Mouse (Mus musculus) frontal cortex, postnatal 36 days (tissue): ENCODE measurements around the gene Grm8.

Experiments
- DNase-seq, 2 experiments: peaks; one replicate each; pipeline ENCODE4 v3.0.0; 2022; ENCODE audit warnings: low spot score in 2 of 2

Gene Grm8

GRCm38 (mm10) chr6:28042339-28042738, 92.6 kb downstream of the Grm8 start:
- no peak for DNase-seq

GRCm38 (mm10) chr6:28040815-28041214, 94.2 kb downstream of the Grm8 start:
- no peak for DNase-seq

- no peak for DNase-seq
Measured at GRCm38 (mm10) chr6:28032006-28032405, 103.0 kb downstream of the Grm8 start.

- no peak for DNase-seq
Measured at GRCm38 (mm10) chr6:28017653-28018052, 117.3 kb downstream of the Grm8 start.

GRCm38 (mm10) chr6:28007001-28007400, 128.0 kb downstream of the Grm8 start:
- no peak for DNase-seq

- DNase-seq, result no peak
Measured at GRCm38 (mm10) chr6:27997250-27997649, 137.7 kb downstream of the Grm8 start.

- DNase-seq, result no peak
Measured at GRCm38 (mm10) chr6:27991241-27991640, 143.7 kb downstream of the Grm8 start.

GRCm38 (mm10) chr6:27982598-27982997, 152.4 kb downstream of the Grm8 start:
- DNase-seq, result no peak

- DNase-seq, result no peak
Measured at GRCm38 (mm10) chr6:27982021-27982420, 153.0 kb downstream of the Grm8 start.

- DNase-seq, result no peak
Measured at GRCm38 (mm10) chr6:27977361-27977760, 157.6 kb downstream of the Grm8 start.

- peak in 1 of 2 experiments; percentile 31 for DNase-seq
Measured at GRCm38 (mm10) chr6:27968859-27969258, 166.1 kb downstream of the Grm8 start.

GRCm38 (mm10) chr6:27967037-27967436, 167.9 kb downstream of the Grm8 start:
- DNase-seq, result no peak

- peak in 1 of 2 experiments; percentile 45 for DNase-seq
Measured at GRCm38 (mm10) chr6:27965237-27965636, 169.7 kb downstream of the Grm8 start.

GRCm38 (mm10) chr6:27963887-27964286, 171.1 kb downstream of the Grm8 start:
- DNase-seq, result no peak

- DNase-seq, result no peak
Measured at GRCm38 (mm10) chr6:27956278-27956857, 178.6 kb downstream of the Grm8 start.

- no peak for DNase-seq
Measured at GRCm38 (mm10) chr6:27951433-27951832, 183.5 kb downstream of the Grm8 start.

- no peak for DNase-seq
Measured at GRCm38 (mm10) chr6:27928058-27928457, 206.9 kb downstream of the Grm8 start.

GRCm38 (mm10) chr6:27913281-27913680, 221.7 kb downstream of the Grm8 start:
- DNase-seq, result no peak

- no peak for DNase-seq
Measured at GRCm38 (mm10) chr6:27904358-27904757, 230.6 kb downstream of the Grm8 start.

GRCm38 (mm10) chr6:27902224-27902623, 232.8 kb downstream of the Grm8 start:
- no peak for DNase-seq

GRCm38 (mm10) chr6:27901396-27901795, 233.6 kb downstream of the Grm8 start:
- DNase-seq, result no peak

GRCm38 (mm10) chr6:27895153-27895552, 239.8 kb downstream of the Grm8 start:
- DNase-seq, result no peak

- no peak for DNase-seq
Measured at GRCm38 (mm10) chr6:27892886-27893285, 242.1 kb downstream of the Grm8 start.

- DNase-seq, result no peak
Measured at GRCm38 (mm10) chr6:27888391-27888790, 246.6 kb downstream of the Grm8 start.
